Mouse (Mus musculus) G1E (cell line): ENCODE data around the gene Rai1. TPM values are rescaled to one million over a fixed set of nuclear protein-coding genes. Genes with fewer than 3 reads are reported as not detected.
A peak's percentile ranks its signal among the peaks of the same experiment; 100 is the strongest.

Source experiments
- ATAC-seq: 2 replicates; pipeline ENCODE4 v1.8.0; 2016; ENCODE audit warnings: mild to moderate bottlenecking; ENCODE audit not compliant: insufficient number of reproducible peaks, poor library complexity, low FRiP score, severe bottlenecking; ENCODE audit errors: extremely low read depth
- DNase-seq: peaks from one replicate; pipeline ENCODE4 v3.0.0; 2012; ENCODE audit warnings: low spot score
- H3K27me3 ChIP-seq: 2 replicates; pipeline ENCODE4 v1.6.1; 2012; ENCODE audit warnings: mild to moderate bottlenecking, low read length, inconsistent platforms; ENCODE audit not compliant: insufficient read depth
- H3K36me3 ChIP-seq: replicated peaks from 2 replicates; pipeline ENCODE3; 2012; ENCODE audit warnings: mild to moderate bottlenecking, inconsistent platforms
- H3K4me1 ChIP-seq: 2 replicates; pipeline ENCODE4 v1.6.1; 2012; ENCODE audit warnings: low read depth, low read length, inconsistent platforms, mixed read lengths; ENCODE audit not compliant: insufficient read depth
- H3K4me3 ChIP-seq: 2 replicates; pipeline ENCODE4 v1.5.1; 2012; ENCODE audit warnings: low read depth, mild to moderate bottlenecking, inconsistent platforms, low read length, moderate library complexity, mixed read lengths
- H3K9me3 ChIP-seq: replicated peaks from 2 replicates; pipeline ENCODE4 v1.6.1; 2012; ENCODE audit warnings: inconsistent platforms
- CTCF ChIP-seq: IDR thresholded peaks from 2 replicates; pipeline ENCODE4 v1.5.1; 2012; ENCODE audit warnings: low read depth, low read length, inconsistent platforms, mixed read lengths
- GATA1 ChIP-seq: IDR thresholded peaks from 2 replicates; pipeline ENCODE4 v1.6.1; 2012; ENCODE audit warnings: borderline replicate concordance, low read length, inconsistent platforms, mixed read lengths
- GATA2 ChIP-seq: IDR thresholded peaks from 2 replicates; pipeline ENCODE4 v1.6.1; 2012; ENCODE audit warnings: low read depth, low read length, inconsistent platforms, borderline replicate concordance
- POLR2AphosphoS5 ChIP-seq: IDR thresholded peaks from 2 replicates; pipeline ENCODE4 v1.6.1; 2012; ENCODE audit warnings: low read depth, low read length, inconsistent platforms; ENCODE audit not compliant: insufficient replicate concordance
- TAL1 ChIP-seq: conservative IDR thresholded peaks from 2 replicates; pipeline ENCODE4 v1.6.1; 2012; ENCODE audit warnings: low read depth, low read length, inconsistent platforms, mixed read lengths
- polyA plus RNA-seq: library from polyadenylated mRNA; stranded (reverse); fragments of >175 nt; gene quantifications from 2 replicates; pipeline ENCODE4 v1.2.3, GENCODE M21; 2012
- total RNA-seq, 2 experiments: library from RNA; stranded (forward) in 1 of 2; stranded (reverse) in 1 of 2; fragments of 200-1000 nt in 1 of 2; fragments of >200 nt in 1 of 2; fragmentation: Nextera tagmentation in 1 of 2; gene quantifications; 2 replicates each; pipeline ENCODE4 v1.2.3; 2014 to 2017

The Rai1 gene
- total and polyA plus RNA-seq, 3 experiments: 10.3 to 107 (median 77.4) TPM

DNA sequence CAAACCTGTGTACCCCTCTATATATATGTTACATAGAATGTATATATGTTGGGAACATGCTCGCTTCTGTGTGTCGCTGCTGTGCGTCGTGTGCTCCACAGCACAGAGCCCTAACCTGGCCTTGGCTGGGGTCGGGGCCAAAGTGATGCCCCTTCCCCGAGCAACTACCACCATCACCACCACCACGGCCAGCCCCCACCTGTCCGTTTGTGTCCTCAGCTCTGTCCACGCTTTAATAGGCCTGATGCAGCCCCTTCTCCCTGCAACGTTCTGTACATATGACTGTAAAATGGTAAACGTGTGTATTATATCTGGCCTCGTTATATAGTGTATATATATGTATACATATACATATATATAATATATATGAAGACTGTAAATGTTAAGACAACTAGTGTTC, 93.8 kb downstream of the Rai1 start:
- Histone ChIP-seq H3K27me3 (no peaks in the 10 kb centered on the region; the same call in 1 of the 2 replicates), H3K4me3 (no peak overlapping the region), H3K9me3 (peaks cover 10% of the 10 kb centered on the region), H3K36me3 (peaks cover 98% of the 10 kb centered on the region), H3K4me1 (peaks cover 70% of the 10 kb centered on the region)
- ATAC-seq: no peak
- DNase-seq: no peak
- no peak for TF ChIP-seq GATA2
- no peak for TF ChIP-seq CTCF
- no peak for TF ChIP-seq TAL1
- TF ChIP-seq GATA1: no peak
- no peak; the same call in 1 of the 2 replicates for TF ChIP-seq POLR2AphosphoS5

DNA sequence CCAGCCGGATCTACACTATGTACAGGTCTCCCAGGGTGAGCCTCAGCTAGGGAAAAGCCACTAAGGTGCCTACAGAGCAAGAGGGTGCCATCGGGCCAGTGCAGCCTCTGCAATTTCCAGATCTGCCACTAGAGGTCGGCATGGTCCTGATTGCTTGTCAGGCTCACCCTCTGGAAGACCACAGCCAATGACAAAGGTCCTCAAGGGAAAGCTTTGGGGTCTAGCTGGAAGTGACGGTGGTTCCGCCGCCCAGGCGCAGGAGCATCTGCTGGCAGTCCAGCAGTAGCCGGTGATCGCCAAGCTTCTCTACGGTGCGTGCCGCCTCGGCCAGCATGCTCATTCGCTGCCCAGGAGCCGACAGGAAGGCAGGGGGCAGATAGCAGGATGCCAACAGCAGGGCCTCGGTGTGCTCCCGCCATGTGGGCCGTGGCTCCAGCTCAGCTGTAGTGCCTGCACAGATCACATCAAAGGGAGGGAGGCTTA, 94.9 kb downstream of the Rai1 start:
- Histone ChIP-seq H3K36me3 (peaks cover 98% of the 10 kb centered on the region), H3K4me3 (peak overlapping the region; percentile 36; the same call in 1 of the 2 replicates)
- peak; percentile 87 for DNase-seq

GRCm38 (mm10) chr11:60200384-60200783, 95.6 kb downstream of the Rai1 start:
- ATAC-seq (no peak), DNase-seq (no peak)
- no peak for TF ChIP-seq CTCF
- TF ChIP-seq GATA2: no peak
- TF ChIP-seq TAL1: no peak
- no peak for TF ChIP-seq GATA1
- no peak for TF ChIP-seq POLR2AphosphoS5
- no peak overlapping the region for H3K4me3 ChIP-seq
- no peaks in the 10 kb centered on the region; the same call in 1 of the 2 replicates for H3K27me3 ChIP-seq
- H3K9me3 ChIP-seq: no peaks in the 10 kb centered on the region
- peaks cover 83% of the 10 kb centered on the region for H3K4me1 ChIP-seq
- H3K36me3 ChIP-seq: peaks cover 98% of the 10 kb centered on the region

More for the DNA sequence above, 94.9 kb downstream of the Rai1 start:
- H3K9me3 ChIP-seq: peaks cover 4% of the 10 kb centered on the region
- TF ChIP-seq TAL1 (no peak), CTCF (peak; percentile 98)
- no peaks in the 10 kb centered on the region; the same call in 1 of the 2 replicates for H3K27me3 ChIP-seq
- ATAC-seq: peak; percentile 49; the same call in 1 of the 2 replicates
- H3K4me1 ChIP-seq: peaks cover 79% of the 10 kb centered on the region

DNA sequence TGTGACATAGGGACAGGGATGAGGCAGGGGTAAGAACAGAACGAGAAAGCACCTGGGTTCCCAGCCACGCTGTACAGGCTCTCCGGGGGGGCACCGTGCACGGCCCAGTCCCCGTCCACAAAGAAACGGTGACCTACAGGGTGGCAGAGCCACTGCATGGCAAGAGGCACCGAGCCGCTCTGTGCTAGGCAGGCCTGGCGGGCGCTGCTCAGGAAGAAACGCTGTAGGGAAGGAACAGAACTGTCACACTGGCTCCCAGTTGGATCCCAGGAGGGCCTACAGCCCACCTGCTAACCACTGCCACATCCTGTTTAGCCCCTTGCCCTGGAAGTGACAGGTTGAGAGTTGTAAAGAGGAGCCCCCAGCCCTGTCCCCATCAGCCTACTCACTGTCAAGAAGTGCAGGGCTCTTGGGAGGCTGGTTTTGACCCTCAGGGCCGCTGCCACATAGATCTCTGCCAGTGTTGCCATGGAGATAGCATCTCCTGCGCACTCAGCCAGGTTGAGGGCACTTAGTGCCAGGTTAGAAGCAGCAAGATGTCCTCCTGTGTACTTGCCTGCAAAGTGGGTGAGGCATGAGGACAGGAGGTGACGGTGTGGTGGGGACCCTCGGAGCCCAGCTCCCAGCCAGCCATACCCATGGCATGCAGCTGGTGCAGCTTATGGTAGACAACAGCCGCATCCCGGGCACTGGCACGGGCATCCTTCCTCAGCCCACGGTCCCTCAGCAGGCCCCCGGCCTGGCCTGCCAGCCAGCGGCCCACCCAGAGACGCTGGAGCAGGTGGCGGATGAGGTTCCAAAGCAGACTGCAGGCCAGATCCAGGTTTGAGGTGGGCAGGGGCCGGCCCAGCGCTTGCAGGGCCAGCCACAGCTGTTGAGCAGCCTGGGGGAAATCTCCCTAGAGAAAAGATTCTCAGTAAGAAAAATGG, 98.2 kb downstream of the Rai1 start:
- no peak for ATAC-seq
- H3K36me3 ChIP-seq: peaks cover 99% of the 10 kb centered on the region
- H3K27me3 ChIP-seq: no peaks in the 10 kb centered on the region; the same call in 1 of the 2 replicates
- H3K4me3 ChIP-seq: 0 out of 2 replicates have a peak overlapping the region, but pooled peaks have one; percentile 1
- TF ChIP-seq CTCF: no peak
- TF ChIP-seq GATA2: no peak
- no peak for TF ChIP-seq POLR2AphosphoS5
- no peak for TF ChIP-seq TAL1
- H3K9me3 ChIP-seq: no peaks in the 10 kb centered on the region
- H3K4me1 ChIP-seq: peaks cover 91% of the 10 kb centered on the region
- DNase-seq: no peak

- TF ChIP-seq CTCF (no peak), GATA1 (no peak), GATA2 (no peak), POLR2AphosphoS5 (no peak), TAL1 (no peak)
- H3K36me3 ChIP-seq: peaks cover 99% of the 10 kb centered on the region
- H3K27me3 ChIP-seq: no peaks in the 10 kb centered on the region; the same call in 1 of the 2 replicates
- peaks cover 96% of the 10 kb centered on the region for H3K4me1 ChIP-seq
- ATAC-seq: no peak
- no peak for DNase-seq
- H3K4me3 ChIP-seq: 0 out of 2 replicates have a peak overlapping the region, but pooled peaks have one; percentile 17
- no peaks in the 10 kb centered on the region for H3K9me3 ChIP-seq
These were observed 100.2 kb downstream of the Rai1 start for GRCm38 (mm10) chr11:60205026-60205425.

DNA sequence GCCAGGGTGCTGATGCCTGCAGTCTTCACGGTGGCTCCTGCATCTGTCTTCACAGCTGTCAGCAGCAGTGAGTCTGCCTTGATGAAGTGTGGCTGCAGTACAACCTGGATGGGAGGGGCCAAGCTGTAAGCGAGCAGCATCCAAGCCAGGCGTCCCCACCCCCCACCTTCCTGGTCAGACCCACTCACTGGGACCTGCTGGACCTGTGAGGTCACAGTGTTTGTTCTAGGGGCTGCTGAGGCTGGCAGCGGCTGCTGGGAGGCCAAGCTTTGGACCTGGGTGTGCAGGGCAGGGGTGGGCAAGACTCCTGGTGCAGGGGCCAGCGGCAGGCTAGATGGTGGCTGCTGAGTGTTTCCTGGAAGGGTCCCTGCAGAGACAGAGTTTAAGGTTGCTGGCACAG, 101.4 kb downstream of the Rai1 start:
- no peaks in the 10 kb centered on the region for H3K9me3 ChIP-seq
- ATAC-seq (no peak), DNase-seq (no peak)
- H3K4me1 ChIP-seq: peaks cover 93% of the 10 kb centered on the region
- no peak overlapping the region; the same call in 1 of the 2 replicates for H3K4me3 ChIP-seq
- peaks cover 95% of the 10 kb centered on the region for H3K36me3 ChIP-seq
- H3K27me3 ChIP-seq: no peaks in the 10 kb centered on the region; the same call in 1 of the 2 replicates
- TF ChIP-seq GATA1 (no peak), POLR2AphosphoS5 (no peak), CTCF (no peak), TAL1 (no peak), GATA2 (no peak)
